Mouse (Mus musculus): ENCODE results near the gene Man2a2. TPM values are rescaled to one million over a fixed set of nuclear protein-coding genes. Genes with fewer than 3 reads are reported as not detected.

The Man2a2 gene
- polyA plus RNA-seq, 1 experiment: 112 TPM

- TF ChIP-seq CTCF (IDR thresholded peaks at IDR 0.05; ENCODE audit: extremely low read depth, insufficient read depth, low read length): no peak
- no peak for TF ChIP-seq POLR2A (IDR thresholded peaks at IDR 0.05; ENCODE audit: extremely low read depth, insufficient read depth, low read length)
- Histone ChIP-seq H3K4me1 (ENCODE audit: control insufficient read depth, insufficient read depth, low read length) (peaks cover 5% of the 10 kb centered on the region; the same call in 1 of the 2 replicates), H3K27ac (ENCODE audit: insufficient read depth, low read length) (no peak overlapping the region), H3K4me3 (ENCODE audit: insufficient read depth, low read length) (no peak overlapping the region)
Measured at GRCm38 (mm10) chr7:80373850-80374249, 2.7 kb upstream of the Man2a2 start.

GRCm38 (mm10) chr7:80373352-80373751, 2.2 kb upstream of the Man2a2 start:
- no peak overlapping the region for H3K27ac ChIP-seq (ENCODE audit: insufficient read depth, low read length)
- TF ChIP-seq CTCF (IDR thresholded peaks at IDR 0.05; ENCODE audit: extremely low read depth, insufficient read depth, low read length) (no peak), POLR2A (IDR thresholded peaks at IDR 0.05; ENCODE audit: extremely low read depth, insufficient read depth, low read length) (no peak)
- no peak overlapping the region for H3K4me3 ChIP-seq (ENCODE audit: insufficient read depth, low read length)
- H3K4me1 ChIP-seq (ENCODE audit: control insufficient read depth, insufficient read depth, low read length): peaks cover 5% of the 10 kb centered on the region; the same call in 1 of the 2 replicates

GRCm38 (mm10) chr7:80372667-80373066, 1.5 kb upstream of the Man2a2 start:
- Histone ChIP-seq H3K4me3 (ENCODE audit: insufficient read depth, low read length) (no peak overlapping the region), H3K4me1 (ENCODE audit: control insufficient read depth, insufficient read depth, low read length) (peaks cover 5% of the 10 kb centered on the region; the same call in 1 of the 2 replicates), H3K27ac (ENCODE audit: insufficient read depth, low read length) (no peak overlapping the region)
- no peak for TF ChIP-seq CTCF (IDR thresholded peaks at IDR 0.05; ENCODE audit: extremely low read depth, insufficient read depth, low read length)
- no peak for TF ChIP-seq POLR2A (IDR thresholded peaks at IDR 0.05; ENCODE audit: extremely low read depth, insufficient read depth, low read length)

GRCm38 (mm10) chr7:80372166-80372565, 991 bp upstream of the Man2a2 start:
- H3K4me3 ChIP-seq (ENCODE audit: insufficient read depth, low read length): no peak overlapping the region
- H3K4me1 ChIP-seq (ENCODE audit: control insufficient read depth, insufficient read depth, low read length): peaks cover 5% of the 10 kb centered on the region; the same call in 1 of the 2 replicates
- no peak overlapping the region for H3K27ac ChIP-seq (ENCODE audit: insufficient read depth, low read length)
- TF ChIP-seq POLR2A (IDR thresholded peaks at IDR 0.05; ENCODE audit: extremely low read depth, insufficient read depth, low read length) (no peak), CTCF (IDR thresholded peaks at IDR 0.05; ENCODE audit: extremely low read depth, insufficient read depth, low read length) (no peak)

- Histone ChIP-seq H3K4me3 (ENCODE audit: insufficient read depth, low read length) (peak overlapping the region; percentile 53), H3K27ac (ENCODE audit: insufficient read depth, low read length) (peak overlapping the region; percentile 77), H3K4me1 (ENCODE audit: control insufficient read depth, insufficient read depth, low read length) (peaks cover 5% of the 10 kb centered on the region; the same call in 1 of the 2 replicates)
- TF ChIP-seq CTCF (IDR thresholded peaks at IDR 0.05; ENCODE audit: extremely low read depth, insufficient read depth, low read length) (no peak), POLR2A (IDR thresholded peaks at IDR 0.05; ENCODE audit: extremely low read depth, insufficient read depth, low read length) (peak; percentile 52; the same call in 1 of the 2 replicates)
Measured at GRCm38 (mm10) chr7:80370649-80371040, 530 bp downstream of the Man2a2 start.

GRCm38 (mm10) chr7:80369967-80370431, 1.2 kb downstream of the Man2a2 start:
- Histone ChIP-seq H3K4me1 (ENCODE audit: control insufficient read depth, insufficient read depth, low read length) (peaks cover 5% of the 10 kb centered on the region; the same call in 1 of the 2 replicates), H3K27ac (ENCODE audit: insufficient read depth, low read length) (peak overlapping the region; percentile 77), H3K4me3 (ENCODE audit: insufficient read depth, low read length) (peak overlapping the region; percentile 53)
- no peak for TF ChIP-seq CTCF (IDR thresholded peaks at IDR 0.05; ENCODE audit: extremely low read depth, insufficient read depth, low read length)
- no peak for TF ChIP-seq POLR2A (IDR thresholded peaks at IDR 0.05; ENCODE audit: extremely low read depth, insufficient read depth, low read length)

- H3K4me1 ChIP-seq (ENCODE audit: control insufficient read depth, insufficient read depth, low read length): peaks cover 5% of the 10 kb centered on the region; the same call in 1 of the 2 replicates
- H3K27ac ChIP-seq (ENCODE audit: insufficient read depth, low read length): no peak overlapping the region
- H3K4me3 ChIP-seq (ENCODE audit: insufficient read depth, low read length): peak overlapping the region; percentile 53
- no peak for TF ChIP-seq POLR2A (IDR thresholded peaks at IDR 0.05; ENCODE audit: extremely low read depth, insufficient read depth, low read length)
- TF ChIP-seq CTCF (IDR thresholded peaks at IDR 0.05; ENCODE audit: extremely low read depth, insufficient read depth, low read length): no peak
Measured at GRCm38 (mm10) chr7:80369461-80369860, 1.7 kb downstream of the Man2a2 start.

- TF ChIP-seq CTCF (IDR thresholded peaks at IDR 0.05; ENCODE audit: extremely low read depth, insufficient read depth, low read length) (no peak), POLR2A (IDR thresholded peaks at IDR 0.05; ENCODE audit: extremely low read depth, insufficient read depth, low read length) (no peak)
- H3K4me1 ChIP-seq (ENCODE audit: control insufficient read depth, insufficient read depth, low read length): peaks cover 5% of the 10 kb centered on the region; the same call in 1 of the 2 replicates
- H3K4me3 ChIP-seq (ENCODE audit: insufficient read depth, low read length): peak overlapping the region; percentile 10; the same call in 1 of the 2 replicates
- no peak overlapping the region for H3K27ac ChIP-seq (ENCODE audit: insufficient read depth, low read length)
Measured at GRCm38 (mm10) chr7:80368635-80369421, 2.3 kb downstream of the Man2a2 start.

- H3K27ac ChIP-seq (ENCODE audit: insufficient read depth, low read length): no peak overlapping the region
- H3K4me3 ChIP-seq (ENCODE audit: insufficient read depth, low read length): no peak overlapping the region
- no peak for TF ChIP-seq POLR2A (IDR thresholded peaks at IDR 0.05; ENCODE audit: extremely low read depth, insufficient read depth, low read length)
- TF ChIP-seq CTCF (IDR thresholded peaks at IDR 0.05; ENCODE audit: extremely low read depth, insufficient read depth, low read length): no peak
- peaks cover 5% of the 10 kb centered on the region; the same call in 1 of the 2 replicates for H3K4me1 ChIP-seq (ENCODE audit: control insufficient read depth, insufficient read depth, low read length)
Measured at GRCm38 (mm10) chr7:80368009-80368408, 3.2 kb downstream of the Man2a2 start.

- H3K27ac ChIP-seq (ENCODE audit: insufficient read depth, low read length): no peak overlapping the region
- TF ChIP-seq POLR2A (IDR thresholded peaks at IDR 0.05; ENCODE audit: extremely low read depth, insufficient read depth, low read length): no peak
- no peak for TF ChIP-seq CTCF (IDR thresholded peaks at IDR 0.05; ENCODE audit: extremely low read depth, insufficient read depth, low read length)
- H3K4me1 ChIP-seq (ENCODE audit: control insufficient read depth, insufficient read depth, low read length): peaks cover 5% of the 10 kb centered on the region; the same call in 1 of the 2 replicates
- no peak overlapping the region for H3K4me3 ChIP-seq (ENCODE audit: insufficient read depth, low read length)
Measured at GRCm38 (mm10) chr7:80367232-80367631, 3.9 kb downstream of the Man2a2 start.

Data from cortical plate, adult 2 months (tissue).